Mouse (Mus musculus) retina, postnatal 7 days (tissue): ENCODE data around the gene Vmn2r78.
"Not testable (repeated sequence)": the region's sequence is repeated elsewhere in the genome, so short reads cannot be mapped to it uniquely, and the experiment has no call there.

Experiments used
- DNase-seq: peaks from one replicate; pipeline ENCODE4 v3.0.0-alpha.2; 2012; ENCODE audit warnings: low read depth, low spot score

The Vmn2r78 gene

GRCm38 (mm10) chr7:86914794-86915193 is at the start of gene Vmn2r78:
Gene Vmn2r78 (plus strand): TSS chr7:86915094.
- DNase-seq = not testable (repeated sequence)

GRCm38 (mm10) chr7:86889470-86890469 is 25.1 kb upstream of the Vmn2r78 start:
- no peak for DNase-seq

- no peak for DNase-seq
Observed at GRCm38 (mm10) chr7:86937288-86937687, 22.4 kb downstream of the Vmn2r78 start.

GRCm38 (mm10) chr7:86994700-86995099 is 79.8 kb downstream of the Vmn2r78 start:
- DNase-seq = no peak

- not testable (repeated sequence) for DNase-seq
Observed at GRCm38 (mm10) chr7:86995815-86996214, 80.9 kb downstream of the Vmn2r78 start, which contains the start of gene Vmn2r79. Gene Vmn2r79 (plus strand): TSS chr7:86996115.
